Mouse (Mus musculus) CD4-positive, CD25-positive, alpha-beta regulatory T cell, adult 4 months (primary cell): ENCODE measurements around the gene Tmem205. TPM values are rescaled to one million over a fixed set of nuclear protein-coding genes. Genes with fewer than 3 reads are reported as not detected.
A peak's percentile ranks its signal among the peaks of the same experiment; 100 is the strongest.

Source experiments
- ATAC-seq: one replicate; pipeline ENCODE4 v1.8.0; 2017
- polyA plus RNA-seq, 2 experiments: library from polyadenylated mRNA; unstranded; fragments of 100-300 nt; shearing (Covaris generic); gene quantifications; one replicate each; pipeline ENCODE4 v1.2.1; 2017

Gene Tmem205
- polyA plus RNA-seq, 2 experiments from 2014 or later = 8.0 to 8.7 TPM

GRCm38 (mm10) chr9:21943638-21944037 lies 16.3 kb upstream of the Tmem205 start:
- ATAC-seq = no peak

- ATAC-seq = no peak
Measured at GRCm38 (mm10) chr9:21943046-21943445, 15.7 kb upstream of the Tmem205 start.

DNA sequence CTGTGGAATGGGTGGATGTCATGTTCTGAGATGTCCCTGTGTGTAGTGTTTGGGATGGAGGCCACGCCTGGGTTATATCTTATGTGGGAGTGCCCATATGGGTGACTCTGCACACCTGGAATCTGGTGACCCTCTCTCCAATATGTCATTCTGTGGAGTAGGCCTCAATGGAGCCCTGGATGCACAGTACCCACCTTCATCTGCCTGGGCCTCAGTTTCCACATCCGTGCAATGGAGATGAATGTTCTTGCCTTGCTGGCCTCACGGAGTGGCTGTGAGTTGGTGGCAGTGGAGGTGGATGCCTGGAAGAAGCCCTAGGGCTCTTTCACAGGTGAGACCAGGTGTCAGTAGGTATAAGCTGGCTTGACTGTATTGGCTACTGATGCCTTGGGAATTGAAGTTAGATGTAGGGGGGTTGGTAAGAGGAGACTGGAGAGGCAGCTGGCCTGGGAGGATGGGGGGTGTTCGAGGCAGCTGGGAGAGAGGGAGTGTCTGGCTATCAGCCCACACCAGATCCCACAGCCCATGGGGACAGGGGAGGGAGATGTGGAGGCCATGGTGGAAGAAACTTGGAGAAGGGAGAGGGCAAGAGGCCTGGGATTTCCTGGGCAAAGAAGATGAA lies 11.0 kb upstream of the Tmem205 start:
- no peak for ATAC-seq

DNA sequence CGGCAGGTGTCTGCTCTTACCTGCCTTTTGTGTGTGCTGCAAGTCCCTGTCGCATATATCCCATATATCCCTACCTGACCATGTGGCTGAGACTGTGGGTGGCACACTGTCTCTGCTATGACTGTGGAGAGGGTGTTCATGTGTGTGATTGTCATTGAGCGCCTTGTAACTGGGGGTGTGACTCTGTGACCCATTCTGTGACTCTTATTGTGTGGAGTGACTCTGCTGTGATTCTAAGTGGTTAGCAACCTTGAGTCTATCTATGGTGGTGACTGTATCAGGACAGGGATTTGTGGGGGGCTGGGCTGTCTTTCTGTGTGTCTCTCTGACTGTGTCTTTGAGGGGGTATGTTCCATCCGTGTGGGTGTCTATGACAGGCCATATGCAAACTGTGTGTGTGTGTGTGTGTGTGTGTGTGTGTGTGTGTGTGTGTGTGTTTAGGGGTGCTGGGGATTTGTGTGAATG lies 10.4 kb upstream of the Tmem205 start:
- ATAC-seq = no peak

DNA sequence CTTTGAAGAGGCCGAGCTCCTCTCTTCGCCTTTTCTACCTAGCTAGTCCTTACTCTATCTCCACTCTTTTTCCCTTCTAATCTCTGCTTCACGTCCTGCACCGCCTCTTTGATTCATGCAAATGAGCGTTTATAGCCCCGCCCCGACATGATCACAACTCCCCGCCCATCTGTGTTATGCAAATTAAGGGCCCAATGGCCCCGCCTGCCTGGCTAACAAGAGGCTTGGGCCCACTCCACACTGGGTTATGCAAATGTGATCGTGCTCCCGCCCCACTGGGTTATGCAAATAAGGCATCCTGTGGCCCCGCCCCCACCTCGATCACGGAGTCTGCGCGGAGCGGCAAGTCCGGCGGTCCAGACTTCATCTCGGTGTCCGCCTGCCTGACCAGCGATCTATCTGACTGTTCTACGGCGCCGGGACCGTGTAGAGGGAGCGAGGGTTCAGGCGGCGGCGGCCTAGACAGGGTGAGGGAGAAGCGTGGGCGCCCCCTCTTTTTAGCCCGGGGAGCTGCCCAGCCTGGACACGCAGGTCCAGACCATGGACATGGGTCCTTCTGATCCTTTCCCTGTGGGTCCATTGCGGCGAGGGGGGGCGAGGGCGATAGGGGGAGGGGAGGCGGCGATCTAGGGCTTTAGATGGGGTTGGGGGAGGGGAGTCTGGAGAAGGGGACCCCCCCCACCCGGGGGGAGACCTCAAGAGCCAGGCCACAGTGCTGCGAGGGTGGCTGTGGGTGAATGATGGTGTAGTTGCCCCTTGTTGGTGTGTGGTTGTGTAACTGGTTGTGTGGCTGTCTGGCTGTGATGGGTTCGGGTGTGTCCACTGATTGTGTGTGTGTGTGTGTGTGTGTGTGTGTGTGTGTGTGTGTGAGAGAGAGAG lies 9.6 kb upstream of the Tmem205 start, which contains the start of gene Plppr2:
Gene Plppr2, plus strand, starts transcription at position 342 of the 879 bp plus-strand sequence.
- peak; percentile 98 for ATAC-seq

GRCm38 (mm10) chr9:21935466-21936131 lies 8.2 kb upstream of the Tmem205 start:
- no peak for ATAC-seq

DNA sequence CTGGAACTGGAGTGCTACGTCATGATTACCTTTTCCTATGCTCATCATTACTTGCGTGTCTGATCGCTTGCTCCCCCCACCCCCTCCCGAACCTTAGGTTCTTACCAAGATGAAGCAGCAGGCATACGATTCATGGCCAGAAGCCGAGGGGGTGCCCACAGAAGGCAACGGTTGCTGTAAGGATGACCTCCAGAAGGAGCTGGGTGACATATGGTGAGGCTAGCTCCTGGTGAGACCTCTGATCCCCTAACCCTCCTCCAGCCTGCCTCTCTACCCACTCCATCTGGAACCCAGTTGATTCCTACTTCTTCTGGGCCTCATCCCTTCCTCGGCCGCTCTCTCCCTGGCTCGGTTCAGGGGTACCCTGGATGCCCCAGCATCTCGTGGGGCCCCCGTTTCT lies 6.7 kb upstream of the Tmem205 start:
- no peak for ATAC-seq

GRCm38 (mm10) chr9:21932445-21933137 lies 5.2 kb upstream of the Tmem205 start:
- no peak for ATAC-seq

DNA sequence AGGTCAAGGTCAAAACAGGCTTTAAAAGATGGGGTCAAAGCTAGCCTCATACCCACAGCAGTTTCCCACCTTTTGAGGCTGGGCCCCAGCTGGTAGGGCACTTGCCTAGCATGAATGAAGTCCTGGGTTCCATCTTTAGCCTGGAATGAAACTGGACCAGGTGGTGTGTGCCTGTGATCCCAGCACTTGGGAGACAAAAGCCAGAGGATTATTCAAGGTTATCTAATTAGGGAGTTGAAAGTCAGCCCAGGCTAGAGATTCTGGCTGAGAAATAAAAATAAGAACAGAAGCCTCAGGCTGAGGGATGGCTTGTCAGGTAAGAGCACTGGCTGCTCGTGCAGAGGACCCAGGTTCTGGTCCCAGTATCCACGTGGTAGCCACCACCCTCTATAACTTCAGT lies 4.7 kb upstream of the Tmem205 start:
- ATAC-seq = no peak

- no peak for ATAC-seq
Measured at GRCm38 (mm10) chr9:21929208-21929607, 1.9 kb upstream of the Tmem205 start.

GRCm38 (mm10) chr9:21926784-21927183 lies 572 bp downstream of the Tmem205 start:
- ATAC-seq = no peak

GRCm38 (mm10) chr9:21926155-21926554 lies 1.2 kb downstream of the Tmem205 start:
- ATAC-seq = no peak

GRCm38 (mm10) chr9:21925506-21925905 lies 1.9 kb downstream of the Tmem205 start:
- ATAC-seq = no peak

- no peak for ATAC-seq
Measured at GRCm38 (mm10) chr9:21925034-21925433, 2.3 kb downstream of the Tmem205 start.

DNA sequence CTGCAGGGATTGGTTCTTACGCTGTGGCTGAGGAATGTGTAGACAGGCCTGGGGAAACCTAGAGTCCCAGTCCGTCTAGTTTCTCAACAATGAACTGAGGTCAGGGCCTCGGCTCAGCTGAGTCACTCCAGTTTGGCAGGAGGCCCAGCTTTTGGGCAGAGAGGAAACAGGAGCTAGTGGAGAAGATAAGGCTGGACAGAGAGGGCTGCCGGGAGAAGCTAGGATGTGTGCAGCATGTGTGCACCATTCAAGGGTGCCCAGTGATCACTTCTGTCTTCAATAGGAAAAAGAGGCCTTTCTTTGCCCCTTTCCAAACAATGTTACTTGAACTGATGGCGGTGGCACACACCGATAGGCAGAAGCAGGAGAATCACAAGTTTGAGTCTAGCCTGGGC lies 3.3 kb downstream of the Tmem205 start:
- no peak for ATAC-seq

GRCm38 (mm10) chr9:21923490-21924098 lies 3.8 kb downstream of the Tmem205 start:
- no peak for ATAC-seq

GRCm38 (mm10) chr9:21923036-21923435 lies 4.3 kb downstream of the Tmem205 start:
- no peak for ATAC-seq

GRCm38 (mm10) chr9:21918692-21919384 lies 8.5 kb downstream of the Tmem205 start:
- ATAC-seq = no peak

DNA sequence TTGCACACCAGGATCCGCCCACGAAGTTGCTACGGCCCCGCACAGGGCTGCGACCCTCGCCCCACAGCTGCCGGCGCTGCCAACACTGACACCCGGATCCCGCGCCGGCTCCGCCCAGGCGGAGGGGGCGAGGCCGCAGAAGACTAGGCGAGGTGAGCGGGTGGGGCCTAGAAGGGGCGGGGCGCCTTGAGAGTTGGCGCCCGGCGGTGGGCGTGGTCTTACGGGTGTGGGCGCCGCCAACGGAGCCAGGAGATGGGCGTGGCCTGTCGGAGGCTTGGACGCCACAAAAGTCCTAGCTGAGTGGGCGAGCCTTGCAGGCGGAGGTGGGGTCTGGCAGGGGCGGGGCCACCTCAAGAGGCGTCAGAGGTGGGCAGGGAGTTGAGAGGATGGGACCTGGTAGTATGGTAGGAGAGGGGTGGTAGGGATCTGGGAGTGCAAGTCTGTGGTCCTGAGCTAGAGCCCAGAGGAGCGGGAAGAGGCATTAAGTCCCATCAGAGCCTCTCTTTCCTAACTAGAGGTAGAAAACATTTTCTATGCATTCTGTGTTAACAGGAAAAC lies 9.2 kb downstream of the Tmem205 start, which contains the start of gene Rab3d:
Gene Rab3d, minus strand, starts transcription at position 158 of the 558 bp plus-strand sequence.
- ATAC-seq = peak; percentile 94

- no peak for ATAC-seq
Measured at GRCm38 (mm10) chr9:21917493-21918034, 9.8 kb downstream of the Tmem205 start.
